Mouse (Mus musculus) liver (tissue): Measurements from ENCODE around the gene Nsdhl.
A peak's percentile ranks its signal among the peaks of the same experiment; 100 is the strongest.

Source experiments
- DNase-seq: peaks from one replicate; pipeline ENCODE4 v3.0.0-alpha.2; 2020; ENCODE audit warnings: mixed read lengths

The Nsdhl gene

DNA sequence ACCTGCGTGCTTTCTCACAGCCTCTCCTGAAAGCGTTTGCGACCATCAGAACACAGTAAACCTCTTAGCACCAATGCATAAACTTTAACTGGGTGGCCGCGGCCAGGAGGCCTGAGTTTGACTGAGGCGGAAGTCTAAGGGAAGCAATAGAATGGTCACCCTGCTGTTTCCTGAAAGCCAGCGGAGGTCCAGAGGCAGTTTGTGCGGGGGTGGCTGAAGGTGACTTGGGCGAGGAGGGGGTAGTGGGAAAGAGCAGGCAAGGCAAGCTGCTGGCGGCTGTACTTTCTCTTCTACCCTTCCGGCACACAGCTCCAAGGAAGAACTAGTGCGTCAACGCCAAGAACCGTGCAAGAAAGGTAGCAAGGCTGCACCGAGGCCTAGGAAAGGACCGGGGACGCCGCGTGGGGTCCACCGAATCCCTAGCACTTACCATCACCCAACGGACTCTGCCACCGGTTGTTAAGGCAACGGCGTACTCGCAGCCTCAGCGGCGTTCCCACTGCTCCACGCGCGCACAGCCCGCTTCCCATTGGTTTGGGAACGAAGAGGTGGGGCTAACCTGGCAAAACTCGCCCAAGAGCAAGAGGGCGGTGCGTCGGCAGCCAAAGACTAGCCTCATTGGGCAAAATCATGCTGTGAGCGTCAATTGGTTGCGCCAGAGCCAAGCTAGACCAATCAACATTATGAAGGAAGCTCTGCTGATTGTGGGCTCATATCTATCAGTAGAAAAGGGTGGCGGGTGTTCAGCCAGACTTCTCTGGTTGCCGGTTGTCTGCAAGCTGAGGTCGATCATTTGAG lies at the start of gene Nsdhl, which contains the start of gene Cetn2:
TSS of gene Nsdhl (plus strand) at position 674 of the 798 bp plus-strand sequence.
TSS of gene Cetn2 (minus strand) at position 528 of the 798 bp plus-strand sequence.
- DNase-seq: peak; percentile 92

DNA sequence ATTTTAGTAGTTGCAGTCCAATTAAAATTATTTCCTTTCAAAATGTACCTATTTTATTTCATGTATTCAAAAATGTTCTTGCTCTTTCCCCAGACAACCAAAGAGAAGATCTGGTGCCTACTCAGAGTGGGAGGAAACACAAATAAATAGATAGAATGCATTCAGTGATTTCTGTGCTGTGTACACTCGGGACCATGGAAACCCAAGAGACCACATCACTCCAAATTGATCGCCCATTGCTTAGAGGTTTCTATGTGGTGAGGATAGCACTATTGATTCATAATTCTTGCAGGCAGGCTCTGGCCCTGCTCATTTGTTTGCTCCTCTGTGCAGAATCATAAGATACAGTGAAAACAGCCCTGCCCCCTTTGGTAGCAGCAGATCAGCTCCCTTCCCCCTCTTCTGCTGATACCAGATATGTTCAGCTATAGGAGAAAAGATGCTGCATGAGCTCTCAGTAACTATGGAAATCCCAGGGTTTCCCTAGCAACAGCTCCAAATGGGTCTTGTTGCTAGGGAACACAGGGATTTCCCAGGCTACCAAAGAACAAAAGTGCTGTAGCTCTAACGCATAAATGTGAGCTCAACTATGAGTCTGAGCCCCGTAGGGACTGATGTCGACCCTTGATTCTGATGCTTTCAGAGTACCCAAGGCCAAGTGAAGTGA lies 22.8 kb upstream of the Nsdhl start:
- no peak for DNase-seq

DNA sequence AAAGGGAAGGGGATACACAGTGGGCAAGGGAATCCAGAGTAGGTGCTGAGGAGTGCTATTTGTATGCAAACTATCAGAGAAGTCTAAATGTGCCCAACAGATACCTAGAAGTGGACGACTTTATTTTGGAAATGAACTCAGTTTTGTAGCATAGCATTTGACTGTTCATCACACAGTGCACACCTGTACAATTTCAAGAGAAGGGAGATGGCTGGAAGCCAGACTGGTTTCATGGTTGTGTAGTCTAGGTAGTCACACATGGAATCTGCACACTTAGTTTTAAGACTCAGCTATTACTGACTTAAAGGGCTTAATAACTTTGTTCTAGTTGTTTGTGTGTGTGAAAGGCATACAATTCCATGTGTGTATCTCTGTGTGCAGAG lies 22.3 kb upstream of the Nsdhl start:
- DNase-seq: no peak

DNA sequence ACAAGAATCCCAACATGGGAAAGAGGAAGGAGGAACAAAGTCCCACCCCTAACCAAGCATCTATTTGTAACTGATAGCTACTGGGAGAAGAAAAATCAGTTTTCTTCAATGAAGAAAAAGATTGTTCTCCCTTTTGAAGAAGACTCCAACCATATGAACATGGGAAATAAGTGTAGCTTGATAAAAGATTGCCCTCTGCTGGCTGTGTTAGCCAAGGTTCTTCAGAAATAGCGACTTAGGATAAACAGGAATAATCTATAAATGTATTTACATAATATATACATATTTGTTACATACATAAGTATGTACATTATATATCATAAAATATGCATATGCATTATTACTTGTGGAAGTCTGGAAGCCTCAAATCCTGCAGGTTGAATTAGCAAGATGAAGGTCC lies 15.8 kb upstream of the Nsdhl start:
- DNase-seq: no peak

DNA sequence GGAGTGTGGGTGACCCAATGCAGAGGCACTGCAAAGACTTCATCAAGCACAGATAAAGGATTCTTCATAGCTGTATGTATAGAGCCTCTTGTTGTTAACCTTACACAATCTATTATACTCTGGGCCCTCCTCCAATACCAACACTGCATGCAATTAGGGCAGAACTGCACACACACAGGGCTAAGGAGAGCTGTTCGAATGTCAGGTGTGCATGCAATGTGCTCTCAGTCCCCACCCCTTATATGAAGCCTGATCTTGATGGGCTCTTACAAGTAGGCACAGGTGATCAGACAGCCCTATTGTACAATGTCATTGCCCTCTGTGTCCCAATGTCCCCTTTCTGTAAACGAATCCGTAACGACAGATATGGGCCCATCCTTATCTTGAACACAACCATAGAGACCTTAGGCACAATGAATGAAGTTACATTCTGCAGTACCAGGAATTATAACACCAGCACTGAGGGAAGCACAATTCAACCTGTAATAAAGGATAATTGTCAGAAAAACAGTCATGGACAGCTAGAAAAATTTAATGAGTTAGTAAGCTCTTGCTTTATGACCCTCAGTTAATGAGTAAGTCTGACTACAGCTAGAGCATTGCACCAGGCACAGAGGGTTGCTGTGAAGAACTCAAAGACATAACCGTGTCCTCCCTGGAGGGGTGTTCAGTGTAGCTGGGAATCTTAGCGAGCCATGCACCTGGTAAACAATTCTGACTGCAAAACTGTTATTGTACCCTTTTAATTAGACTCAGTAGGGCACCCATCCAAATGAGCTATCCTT lies 10.5 kb upstream of the Nsdhl start:
- no peak for DNase-seq

DNA sequence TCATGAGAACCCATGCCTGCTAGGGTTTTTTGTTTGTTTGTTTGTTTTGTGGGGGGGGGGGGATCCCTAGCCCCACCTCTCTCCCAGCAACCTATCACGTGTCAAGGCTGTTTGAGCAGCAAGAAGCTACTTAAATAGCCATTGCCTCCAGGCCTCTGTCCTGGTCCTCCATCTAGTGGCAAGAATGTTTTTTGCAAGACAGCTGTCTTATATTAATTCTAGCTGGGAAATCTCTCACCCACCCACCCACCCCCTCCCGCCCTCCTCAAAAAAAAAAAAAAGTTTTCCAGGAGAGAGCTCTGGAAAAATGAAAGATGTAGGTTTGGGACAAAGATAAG lies 10.0 kb upstream of the Nsdhl start:
- DNase-seq: no peak

DNA sequence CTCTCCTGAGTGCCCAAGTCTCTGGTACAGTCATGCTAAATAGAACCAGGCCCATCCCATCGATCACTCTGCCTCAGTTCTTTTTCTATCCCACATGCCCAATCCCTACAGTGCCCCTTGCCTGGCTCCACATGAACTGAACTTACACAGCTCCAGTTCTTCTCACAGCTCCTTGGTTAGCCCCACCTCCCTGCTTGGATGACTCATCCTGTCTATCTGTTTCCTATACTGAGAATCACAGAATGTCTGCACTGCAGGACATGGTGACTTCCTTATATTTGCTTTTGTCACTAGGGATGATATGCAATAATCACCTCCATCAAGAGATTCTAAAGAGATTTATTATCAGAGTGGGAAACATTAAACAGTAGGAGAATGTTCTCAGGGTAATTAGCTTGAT lies 6.7 kb upstream of the Nsdhl start:
- DNase-seq: no peak

DNA sequence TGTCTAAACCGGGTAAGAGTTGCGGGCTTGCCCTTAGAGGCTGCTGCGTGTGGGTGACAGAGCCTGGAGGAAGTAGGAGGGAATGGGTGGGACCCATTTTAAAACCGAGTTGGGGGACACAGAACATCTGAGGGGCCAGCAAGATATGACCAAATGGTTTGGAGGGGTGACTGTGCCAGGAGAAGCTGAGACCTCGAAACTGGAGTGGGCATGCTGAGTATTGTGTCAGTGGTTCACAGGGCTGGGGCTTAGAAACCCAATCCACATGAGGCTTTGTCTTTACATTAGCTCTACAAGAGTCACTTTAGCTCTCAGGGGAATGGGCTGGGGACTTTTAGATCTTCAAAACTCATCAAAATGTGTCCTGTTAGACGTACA lies 314 bp downstream of the Nsdhl start:
- DNase-seq: no peak

DNA sequence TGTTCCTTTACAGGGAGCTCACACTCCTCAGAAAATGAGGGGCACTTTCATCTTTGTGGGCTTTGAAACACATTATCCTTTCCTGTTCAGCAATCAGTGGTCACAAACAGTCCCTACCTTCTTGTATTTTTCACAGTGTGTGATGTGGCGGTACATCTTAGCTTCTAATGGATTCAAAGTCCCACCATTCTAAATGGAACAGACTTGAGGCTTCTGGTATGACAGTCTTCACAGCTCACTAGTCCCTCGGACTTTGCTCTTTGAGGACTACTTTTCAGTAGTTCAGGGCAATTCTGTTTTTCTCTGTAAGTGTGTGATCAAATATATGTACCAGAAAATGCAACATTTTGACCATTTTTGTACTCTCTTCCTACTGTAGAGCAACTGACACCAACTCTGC lies 3.0 kb downstream of the Nsdhl start:
- no peak for DNase-seq

DNA sequence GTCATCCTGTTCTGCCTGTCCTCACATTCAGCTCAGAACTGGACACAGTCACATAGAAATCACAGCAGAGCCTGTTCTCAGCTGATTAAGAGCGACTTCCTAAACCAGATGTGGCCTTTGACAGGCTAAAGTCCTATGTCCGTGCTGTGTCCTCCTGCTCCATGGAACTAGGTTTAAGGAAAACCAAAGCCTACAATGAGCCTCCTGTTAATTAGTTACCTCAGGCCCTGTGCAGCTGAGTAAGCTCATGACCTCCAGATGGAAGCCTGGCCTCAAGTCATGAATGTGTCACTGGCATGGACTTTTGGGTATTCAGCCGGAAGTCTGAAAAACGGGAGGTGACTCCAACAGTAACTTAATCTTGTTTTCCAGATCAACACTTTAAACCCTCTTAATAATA lies 35.1 kb downstream of the Nsdhl start:
- DNase-seq: no peak

DNA sequence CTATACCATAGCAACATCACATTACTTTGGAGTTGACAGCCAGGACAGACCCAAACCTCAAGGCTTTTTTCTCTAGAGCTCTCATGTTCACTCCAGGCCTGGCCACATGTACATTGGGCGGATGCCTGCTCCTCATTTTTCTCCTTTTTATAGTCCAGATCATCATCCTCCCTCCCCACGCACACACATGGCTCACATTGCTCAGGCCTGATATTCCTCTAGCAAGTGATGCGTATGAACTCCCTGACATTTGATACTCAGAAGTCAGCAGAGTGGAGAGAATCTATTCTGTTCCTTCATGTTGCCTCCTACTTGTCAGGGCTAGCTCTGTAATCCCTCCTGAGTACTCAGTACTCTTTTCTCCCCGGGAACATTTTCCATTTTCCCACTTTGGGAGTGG lies 38.1 kb downstream of the Nsdhl start:
- DNase-seq: no peak

DNA sequence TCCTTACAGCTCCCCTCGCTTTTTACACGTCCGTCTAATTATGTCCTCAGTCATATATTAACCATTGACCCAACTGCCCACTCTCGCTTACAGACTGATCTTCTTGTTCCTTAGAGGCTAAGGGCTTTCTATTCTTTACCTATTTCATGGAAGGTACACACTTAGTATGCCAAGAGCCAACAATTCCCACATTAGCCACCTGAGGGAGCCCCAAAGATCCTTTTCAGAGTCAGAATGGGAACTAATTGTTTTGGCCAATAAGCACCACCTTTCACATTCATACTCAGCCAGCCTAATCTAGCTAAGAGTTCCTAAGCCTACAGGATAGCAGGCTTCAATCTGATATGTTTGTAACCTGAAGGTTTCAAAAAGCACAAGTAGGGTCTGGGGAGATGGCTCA lies 42.1 kb downstream of the Nsdhl start:
- DNase-seq: no peak

DNA sequence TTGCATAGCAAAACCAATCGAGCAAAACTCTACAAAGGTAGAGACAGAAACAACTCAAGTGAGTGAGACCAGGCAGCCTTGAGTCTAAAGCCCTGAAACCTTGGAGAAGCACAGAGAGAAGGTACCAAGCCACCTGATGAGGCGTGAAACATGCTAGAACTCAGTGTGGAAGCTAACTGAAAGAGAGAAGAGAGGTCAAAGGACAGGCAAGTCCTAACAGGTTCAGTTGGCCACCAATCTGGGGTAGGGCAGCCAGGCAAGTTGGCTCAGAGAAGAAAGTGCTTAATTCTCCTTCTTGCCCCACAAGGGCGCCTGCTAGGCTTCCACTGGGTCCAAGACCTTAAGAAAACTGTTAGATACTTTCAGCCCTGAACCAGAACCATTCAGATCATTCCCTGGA lies 43.2 kb downstream of the Nsdhl start:
- DNase-seq: no peak

DNA sequence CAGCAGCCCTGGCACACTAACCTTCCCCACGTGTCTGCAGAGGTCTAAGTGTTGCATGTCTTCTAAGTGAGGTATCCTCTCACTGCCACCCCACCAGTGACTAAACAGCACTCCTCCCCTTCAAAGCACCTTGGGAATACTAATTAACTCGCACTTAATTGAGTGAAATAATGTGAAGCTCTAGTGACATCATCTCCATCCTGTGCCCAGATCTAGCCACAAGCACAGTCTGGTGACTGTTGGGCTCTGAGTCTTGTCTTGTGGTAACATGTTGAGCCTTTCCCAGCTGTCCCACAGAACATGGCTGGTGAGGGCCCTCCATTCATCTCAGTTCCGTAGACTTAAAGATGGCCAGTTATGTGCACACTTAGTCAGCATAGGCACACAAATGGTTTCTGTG lies 44.4 kb downstream of the Nsdhl start:
- no peak for DNase-seq

DNA sequence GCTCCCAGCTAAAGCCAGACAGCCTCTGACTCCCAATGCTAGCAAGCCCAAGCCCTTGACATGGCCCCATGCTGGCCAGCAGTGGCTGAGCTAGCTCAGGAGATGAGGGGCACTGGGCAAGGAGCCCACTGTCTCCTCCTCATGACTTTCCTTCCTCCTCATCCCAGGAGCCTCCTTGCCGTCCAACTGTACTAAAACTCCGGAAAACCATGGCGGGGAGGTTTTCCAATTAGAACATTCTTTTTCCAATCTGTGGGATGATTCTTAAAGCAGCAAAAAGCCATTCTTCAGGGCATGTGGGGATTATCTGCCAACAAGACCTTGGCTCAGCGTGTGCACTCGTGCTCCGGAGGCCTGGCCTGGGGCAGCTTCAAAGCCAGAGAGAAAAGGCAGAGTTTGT lies 64.5 kb downstream of the Nsdhl start:
- DNase-seq: no peak

DNA sequence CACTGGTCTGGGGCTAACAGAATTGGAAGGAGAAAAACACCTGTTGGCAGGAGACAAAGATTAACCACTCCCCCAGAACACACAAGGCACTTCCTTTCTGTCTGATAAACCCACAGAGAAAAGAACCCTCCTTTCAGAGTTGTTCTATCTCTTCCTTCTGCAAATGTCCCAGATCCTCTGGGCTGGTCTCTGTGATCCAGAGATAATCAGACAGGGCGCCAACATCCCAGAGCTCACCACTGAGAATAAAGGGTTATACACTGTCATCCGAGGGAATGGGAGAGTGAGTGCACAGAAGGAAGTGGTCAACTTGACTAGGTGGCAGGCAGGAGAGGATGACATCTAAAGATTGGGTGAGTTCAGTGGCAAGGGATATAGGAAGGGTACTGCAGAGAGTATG lies 67.2 kb downstream of the Nsdhl start:
- DNase-seq: no peak

DNA sequence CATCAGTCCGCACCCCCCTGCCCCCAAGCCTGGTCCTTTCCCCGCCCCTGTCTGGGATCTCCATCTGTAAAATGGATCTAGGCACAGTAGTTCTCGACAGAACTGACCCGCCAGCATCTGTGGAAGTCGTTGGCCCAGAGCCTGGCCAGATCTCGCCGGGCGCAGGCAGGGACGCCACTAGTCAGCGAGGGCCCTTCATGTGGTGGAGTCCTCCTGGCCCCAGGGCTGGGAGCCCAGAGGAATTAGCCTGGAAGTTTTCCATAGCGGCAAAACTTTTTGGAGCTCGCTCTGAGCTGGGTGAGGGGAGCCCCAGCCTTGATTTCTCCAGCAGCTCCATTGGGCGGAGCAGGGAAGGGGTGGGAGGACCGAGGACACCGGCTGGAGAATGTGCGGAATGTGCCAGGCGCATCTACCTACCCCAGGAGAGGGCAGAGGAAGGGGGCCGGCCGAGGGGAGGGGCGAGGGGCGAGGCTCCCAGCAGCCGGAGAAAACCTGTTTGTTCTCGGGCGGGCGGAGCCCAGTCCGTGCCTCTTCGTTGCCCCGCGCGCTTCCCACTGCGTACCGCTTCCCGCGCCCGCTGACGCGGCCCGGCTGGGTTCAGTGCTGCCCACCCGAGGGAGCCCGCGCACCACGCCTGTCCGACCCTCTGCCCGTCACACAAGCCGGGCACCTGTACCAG lies 68.6 kb downstream of the Nsdhl start, which contains the start of gene Zfp185:
TSS of gene Zfp185 (plus strand) at position 499 of the 679 bp plus-strand sequence.
- DNase-seq: peak; percentile 57

DNA sequence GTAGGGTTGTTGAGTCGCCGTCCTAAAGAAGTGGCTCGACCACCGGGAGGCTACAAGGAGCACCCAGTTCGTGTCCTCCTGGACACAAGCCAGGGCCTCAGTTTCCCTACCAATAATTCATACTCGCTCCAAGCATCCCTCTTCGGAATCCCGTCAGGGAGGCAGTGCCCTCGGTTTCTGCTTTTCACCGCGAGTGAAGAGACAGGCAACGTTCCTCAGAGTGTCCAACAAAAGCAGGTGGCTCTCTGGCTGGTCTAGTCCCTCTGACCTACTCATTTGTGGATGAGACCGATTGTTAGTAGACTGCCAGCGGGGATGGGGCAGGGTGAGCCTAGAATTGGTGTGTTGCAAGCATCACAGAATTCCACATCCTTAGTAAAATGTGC lies 69.2 kb downstream of the Nsdhl start:
- DNase-seq: no peak

DNA sequence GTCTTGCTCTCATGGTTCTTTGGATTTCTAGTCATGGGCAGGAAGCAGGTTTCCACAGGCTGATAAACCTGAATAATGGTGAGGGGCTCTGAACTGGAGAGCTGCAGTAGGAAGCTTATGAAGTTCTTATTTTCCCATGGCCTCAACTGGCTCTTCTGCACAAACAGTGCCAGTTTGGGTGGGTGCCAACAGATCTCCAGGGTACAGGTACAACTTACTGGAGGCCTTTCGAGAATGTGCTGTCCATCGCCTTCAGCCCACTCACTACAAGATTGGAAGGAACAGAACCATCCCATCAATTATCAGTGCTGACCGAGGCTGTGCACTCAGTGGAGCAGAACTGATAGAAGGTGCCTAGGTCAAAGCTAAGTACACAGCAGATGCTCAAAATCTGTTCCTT lies 70.1 kb downstream of the Nsdhl start:
- no peak for DNase-seq

DNA sequence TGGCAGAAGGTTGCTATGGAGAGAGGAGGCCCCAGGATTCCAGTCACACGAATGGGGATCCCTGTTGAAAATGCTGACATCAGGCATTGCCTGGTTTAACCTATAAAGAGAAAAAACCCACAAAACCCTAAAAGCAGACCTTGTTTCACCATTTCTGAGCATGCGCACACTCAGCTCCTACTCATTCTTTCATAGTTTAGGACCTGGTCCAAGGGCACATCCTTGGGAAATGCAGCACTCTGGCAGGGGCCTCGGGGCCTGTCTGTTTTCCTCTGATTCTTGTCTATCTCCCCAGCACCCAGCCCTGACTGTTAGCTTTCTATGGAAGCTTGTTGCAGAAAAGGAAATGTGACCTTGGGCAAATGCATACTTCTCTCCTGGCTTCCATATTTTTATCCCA lies 72.2 kb downstream of the Nsdhl start:
- DNase-seq: no peak

DNA sequence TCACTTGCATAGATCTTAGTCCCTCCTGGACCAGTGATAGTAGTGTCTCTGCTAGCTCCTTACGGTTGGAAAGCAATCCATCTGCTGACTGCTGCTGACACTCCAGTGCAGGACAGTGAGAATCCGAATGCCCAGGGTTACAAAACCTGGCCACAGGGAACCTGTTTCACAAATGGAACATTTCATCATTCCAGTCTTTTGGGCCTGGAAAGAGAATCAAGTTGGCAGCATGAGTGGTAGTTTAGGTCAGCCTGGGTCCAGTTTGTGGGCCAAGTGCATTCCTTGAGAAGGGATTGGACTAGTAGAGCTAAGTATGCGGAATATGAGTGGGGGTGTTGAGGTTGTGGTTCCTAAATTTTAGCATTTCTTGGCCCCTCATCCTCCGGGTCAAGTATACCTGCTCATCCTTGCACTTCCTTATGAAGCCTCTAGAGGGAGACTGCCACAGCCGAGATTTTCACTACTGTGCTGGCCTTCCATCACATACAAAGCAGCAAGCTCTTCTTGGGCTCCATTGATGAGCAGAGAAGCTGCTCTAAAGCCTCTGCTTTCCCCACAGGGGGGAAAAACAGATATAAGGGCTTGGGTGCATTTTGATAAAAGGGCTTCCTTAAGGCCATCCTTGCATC lies 74.0 kb downstream of the Nsdhl start:
- DNase-seq: no peak

DNA sequence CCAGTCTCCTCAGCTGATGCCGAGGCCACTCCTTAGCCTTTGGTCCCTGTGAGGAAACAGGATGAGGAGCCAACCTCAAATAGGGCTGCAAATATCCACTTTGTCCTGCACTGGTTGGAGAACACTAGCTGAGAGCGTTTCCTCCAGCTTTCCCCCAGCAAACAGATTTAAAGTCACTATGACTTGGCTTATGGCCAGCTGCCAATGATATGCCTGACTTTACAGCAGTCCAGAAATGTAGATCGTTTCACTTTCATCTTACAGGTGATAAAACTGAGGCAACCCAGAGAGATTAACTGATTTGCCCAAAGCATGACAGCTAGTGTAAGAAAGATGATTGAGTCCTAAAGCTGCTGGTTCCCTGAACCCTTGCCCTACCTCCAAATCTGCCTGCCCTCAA lies 77.2 kb downstream of the Nsdhl start:
- no peak for DNase-seq

DNA sequence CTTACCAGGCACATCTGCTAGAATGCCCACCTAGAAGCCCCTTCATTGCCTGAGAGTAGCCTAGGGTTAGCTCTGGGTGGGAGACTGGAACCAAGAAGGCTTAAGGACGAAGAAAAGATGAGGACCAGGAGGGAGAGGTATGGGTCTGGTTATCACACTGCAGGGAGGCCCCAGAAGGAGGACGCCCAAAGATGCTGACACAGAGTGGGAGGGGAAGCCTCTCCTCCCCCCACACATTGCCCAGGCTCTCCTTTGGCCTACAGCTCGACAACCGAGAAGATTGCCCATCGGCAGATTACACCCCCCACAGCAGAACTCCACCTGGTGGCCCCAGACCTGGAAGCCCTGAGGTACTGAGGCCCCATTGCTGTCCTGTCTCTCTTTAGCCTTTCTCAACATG lies 84.8 kb downstream of the Nsdhl start:
- peak; percentile 63 for DNase-seq
